Mouse (Mus musculus) 3134 (cell line): ENCODE measurements around the gene Olfr686.

ENCODE experiments used
- DNase-seq: peaks from one replicate; pipeline ENCODE4 v3.0.0-alpha.2; 2011; ENCODE audit warnings: low spot score; ENCODE audit not compliant: insufficient read length; ENCODE audit errors: extremely low read depth

Olfr686 gene

DNA sequence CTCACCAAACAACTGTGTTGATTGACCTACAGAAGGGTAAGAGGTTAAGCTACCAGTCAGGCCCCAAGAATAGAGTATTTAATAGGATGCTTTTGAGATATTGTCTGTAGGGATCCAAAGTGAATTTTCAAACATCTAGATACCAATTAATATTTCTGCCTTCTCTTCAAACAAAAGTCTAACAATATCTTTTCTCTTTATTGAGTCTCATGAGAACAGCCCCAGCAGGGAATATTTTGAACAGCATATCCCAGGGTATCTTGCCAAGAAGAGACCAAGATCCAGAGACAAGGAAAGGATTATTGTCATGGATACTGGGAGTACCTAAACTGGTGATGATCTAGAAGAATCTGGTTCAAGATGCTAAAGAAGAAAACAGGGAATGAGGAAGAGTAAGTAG lies at the start of gene Olfr686:
Gene Olfr686, minus strand, starts transcription at position 101 of the 400 bp plus-strand sequence.
- DNase-seq: no peak

DNA sequence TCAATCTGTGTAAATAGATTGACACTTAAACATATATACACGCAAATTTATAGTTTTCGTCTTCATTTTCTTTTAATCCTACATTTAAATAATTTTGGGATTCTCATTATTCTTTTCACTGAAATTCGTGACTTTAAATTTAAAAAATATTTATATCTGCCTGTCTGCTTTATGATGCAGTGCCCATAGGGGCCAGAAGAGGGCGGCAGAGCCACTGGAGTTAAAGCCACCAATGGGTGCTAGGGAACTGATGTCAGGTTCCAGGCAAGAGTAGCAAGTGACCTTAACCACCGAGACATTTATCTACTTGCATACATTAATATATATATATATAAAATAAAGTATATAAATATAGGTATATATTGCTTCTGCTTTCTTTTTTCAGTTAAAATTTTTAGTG lies 49.4 kb upstream of the Olfr686 start:
- no peak for DNase-seq

DNA sequence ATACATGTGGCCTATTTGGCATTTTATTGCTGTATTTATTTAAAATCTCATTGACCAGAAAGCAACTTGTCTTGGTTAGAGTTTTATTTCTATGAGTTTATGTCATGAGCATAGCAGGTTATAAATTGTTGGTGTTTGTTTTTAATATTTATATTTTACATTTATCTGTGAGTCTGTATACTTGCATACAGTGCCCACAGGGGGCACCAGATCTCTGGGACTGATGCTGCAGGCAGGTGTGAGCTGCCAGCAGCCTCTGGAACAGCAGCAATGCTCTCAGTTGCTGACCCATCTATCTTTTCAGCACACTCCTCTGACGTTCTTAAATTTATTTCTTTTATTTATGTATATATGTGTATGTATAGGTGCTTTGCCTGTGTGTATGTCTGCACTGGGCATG lies 40.9 kb upstream of the Olfr686 start:
- no peak for DNase-seq

DNA sequence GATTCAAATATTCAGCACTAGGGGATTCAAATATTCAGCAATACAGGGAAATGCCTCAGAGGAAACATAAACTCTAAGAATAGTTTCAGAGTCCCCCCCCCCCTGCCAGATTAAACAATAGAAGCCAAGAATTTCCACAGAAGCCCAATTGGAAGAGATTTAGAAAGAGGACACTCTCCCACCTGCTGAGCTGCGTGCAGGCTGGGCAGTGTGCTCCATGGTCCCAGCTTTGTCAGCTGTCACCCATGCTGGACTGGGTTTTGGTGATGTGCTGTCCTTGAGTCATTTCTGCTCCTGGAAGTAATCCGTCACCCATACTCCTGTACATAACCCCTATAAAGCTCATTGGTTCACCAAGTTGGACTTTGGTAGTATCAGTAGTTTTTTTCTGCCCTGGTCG lies 40.4 kb upstream of the Olfr686 start:
- DNase-seq: no peak

DNA sequence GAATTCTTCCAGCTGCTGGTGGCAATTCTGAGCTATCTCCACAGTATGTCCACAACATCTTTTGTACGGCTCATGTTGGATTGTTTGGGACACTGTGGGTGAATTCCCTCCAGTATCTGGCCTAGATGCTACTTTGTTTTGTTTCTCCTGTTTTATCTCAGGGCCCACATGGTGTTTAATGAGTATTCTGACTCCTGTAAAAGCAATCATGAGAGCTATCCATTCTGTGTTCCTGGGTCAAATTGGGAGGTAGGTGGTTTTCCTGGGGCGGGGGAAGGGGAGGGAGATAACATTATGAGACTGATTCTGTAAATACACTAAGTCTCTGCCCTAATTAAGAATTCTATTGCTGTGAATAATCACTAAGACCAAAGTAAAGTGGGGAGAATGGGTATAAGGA lies 22.1 kb upstream of the Olfr686 start:
- DNase-seq: no peak

DNA sequence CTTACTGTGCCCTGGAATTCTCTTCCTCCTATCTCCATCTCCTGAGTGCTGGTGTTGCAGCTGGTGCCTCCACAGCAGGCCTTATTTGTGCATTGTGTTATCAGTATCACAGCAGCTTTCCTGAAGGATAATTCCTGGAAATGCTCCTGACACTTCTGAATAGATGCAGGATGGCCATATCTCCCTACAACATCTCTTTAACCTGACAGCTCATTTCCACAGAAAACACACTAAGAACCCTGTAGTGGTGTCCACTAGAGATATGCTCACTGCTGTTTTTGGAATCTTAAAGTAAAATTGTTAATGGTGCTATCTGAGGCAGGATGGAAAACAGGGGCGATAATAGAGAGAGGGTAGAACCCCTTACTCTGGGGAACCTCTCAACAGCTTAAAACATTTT lies 20.9 kb upstream of the Olfr686 start:
- DNase-seq: no peak

DNA sequence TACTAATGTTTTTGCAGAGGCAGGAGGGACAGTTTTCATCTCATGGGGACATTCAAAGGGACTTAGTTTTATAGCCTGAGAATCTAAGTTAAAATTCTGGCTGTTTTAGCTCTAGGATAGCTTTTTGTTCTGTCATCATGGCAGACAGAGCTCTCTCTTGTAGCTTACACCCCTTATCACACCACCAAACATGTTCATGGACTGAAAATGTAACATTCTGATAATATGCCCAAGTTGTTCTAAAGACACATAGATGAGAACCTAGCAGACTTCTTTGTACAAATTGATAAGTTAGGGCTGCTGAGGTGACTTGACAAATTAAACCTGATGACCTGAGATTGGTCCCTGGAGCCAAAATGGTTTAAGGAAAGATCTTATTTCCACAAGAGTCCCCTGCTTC lies 19.4 kb upstream of the Olfr686 start:
- DNase-seq: no peak

DNA sequence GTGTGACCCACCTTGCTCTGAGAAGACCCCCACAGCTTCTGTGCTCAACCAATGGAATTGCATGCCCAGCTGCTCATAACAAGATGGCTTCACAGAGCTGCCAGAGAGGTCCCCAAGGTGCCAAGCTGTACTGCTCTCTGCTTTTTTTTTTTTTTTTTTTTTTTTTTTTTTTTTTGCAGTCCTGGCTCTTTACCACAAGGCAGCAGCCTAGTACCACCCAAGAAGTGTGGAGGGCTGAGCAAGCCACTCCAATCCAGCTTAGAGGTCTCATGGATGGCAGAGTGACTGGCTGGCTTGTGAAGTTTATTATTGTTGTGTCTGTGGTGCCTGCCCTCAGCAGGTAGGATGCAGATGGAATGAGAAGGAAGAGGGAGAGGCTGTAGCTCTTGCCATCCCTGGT lies 18.8 kb upstream of the Olfr686 start:
- DNase-seq: no peak

DNA sequence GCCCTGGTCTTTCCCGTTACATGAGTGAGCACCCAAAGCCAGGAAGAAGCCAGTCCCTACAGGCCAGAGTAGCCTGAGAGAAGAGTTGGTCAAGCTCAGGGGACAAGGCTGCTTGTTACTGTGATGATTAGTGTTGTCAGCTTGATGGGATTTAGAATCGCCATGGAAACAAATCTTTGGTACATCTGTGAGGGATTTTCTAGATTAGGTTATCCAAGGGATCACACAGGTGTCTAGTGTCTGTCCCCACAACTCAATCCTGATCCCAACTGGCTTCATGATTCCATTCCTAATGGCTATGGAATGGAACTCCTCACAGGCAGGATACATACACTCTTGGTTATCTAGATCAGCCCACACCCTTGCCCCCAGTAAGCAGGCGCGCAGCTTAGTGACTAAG lies 11.0 kb upstream of the Olfr686 start:
- no peak for DNase-seq

DNA sequence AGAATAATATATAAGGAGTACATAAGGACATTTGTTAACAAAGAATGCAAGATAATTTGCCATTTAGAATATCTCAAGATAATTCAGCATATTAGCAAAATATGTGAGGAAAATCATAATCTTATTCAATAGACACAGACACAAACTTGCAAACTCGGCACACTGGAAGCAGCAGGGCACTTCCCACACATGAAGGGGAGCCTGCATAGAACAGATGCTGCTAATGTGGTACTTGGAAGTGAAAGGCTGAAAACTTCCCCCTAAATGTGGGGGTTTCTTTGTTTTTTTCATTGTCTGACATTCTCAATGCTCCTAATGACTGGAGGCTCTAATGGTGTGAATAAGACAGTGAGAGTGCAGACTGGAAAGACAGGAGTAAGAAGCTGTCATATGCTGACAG lies 7.5 kb upstream of the Olfr686 start:
- no peak for DNase-seq

DNA sequence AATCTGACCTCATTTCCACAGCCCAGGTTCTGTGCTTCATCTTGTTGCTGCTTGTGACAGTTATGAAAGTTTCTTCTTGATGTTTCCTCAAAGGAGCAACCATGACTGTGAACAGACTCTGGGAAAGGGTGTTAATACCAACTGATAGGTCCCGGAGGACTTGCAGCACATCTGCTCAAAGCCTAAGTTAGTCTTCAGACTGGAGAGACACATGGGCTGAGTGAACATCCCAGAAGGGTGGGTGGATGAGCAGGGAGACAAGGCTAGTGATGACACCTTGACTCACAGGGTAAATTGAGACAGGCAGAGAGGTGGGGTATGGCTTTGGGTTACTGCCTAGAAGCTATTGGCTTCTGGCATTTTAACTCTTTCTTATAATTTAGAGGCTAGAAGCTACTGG lies 21.4 kb downstream of the Olfr686 start, which contains the start of gene Olfr685:
Gene Olfr685, minus strand, starts transcription at position 101 of the 400 bp plus-strand sequence.
- DNase-seq: no peak

DNA sequence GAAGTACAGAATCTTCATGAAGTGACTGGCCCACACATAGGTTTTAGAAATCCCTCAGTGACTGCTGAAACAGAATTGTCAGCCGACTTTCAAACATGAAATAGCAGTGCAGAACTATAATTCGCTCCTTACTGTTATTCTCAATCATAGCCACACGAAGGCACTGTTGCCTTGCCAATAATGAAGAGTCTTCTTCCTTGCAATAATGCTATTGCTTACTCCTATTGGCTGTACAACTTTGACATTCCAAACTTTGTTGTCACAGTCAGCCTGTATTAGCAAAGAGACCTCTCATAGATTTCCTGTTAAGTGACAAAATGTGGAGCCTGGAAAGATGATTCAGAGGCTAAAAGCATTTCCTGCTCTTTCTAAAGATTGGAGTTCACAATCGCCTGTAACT lies 36.5 kb downstream of the Olfr686 start:
- peak; percentile 6 for DNase-seq

DNA sequence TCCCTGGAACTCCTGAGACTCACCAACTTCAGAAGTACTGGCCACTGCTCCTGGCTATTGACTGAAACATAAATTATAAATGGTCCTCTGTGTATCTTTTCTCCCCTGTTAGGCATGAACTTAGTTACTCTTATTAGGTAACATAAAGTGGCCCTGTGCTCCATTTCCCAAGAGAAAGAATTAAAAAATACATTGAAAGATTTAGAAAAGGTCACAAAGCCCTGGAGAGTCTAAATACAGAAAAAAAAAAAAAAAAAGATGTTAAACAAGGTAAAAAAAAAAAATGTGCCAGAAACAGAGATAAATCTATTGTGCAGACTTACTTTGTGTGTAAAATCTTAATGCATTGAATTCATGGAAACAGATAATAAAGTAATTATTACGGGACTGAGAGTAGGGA lies 43.7 kb downstream of the Olfr686 start, which contains the start of gene Olfr684:
Gene Olfr684, minus strand, starts transcription at position 101 of the 400 bp plus-strand sequence.
- DNase-seq: no peak
